Mouse (Mus musculus): ENCODE data around the gene Duoxa1.

The Duoxa1 gene

GRCm38 (mm10) chr2:122297271-122298095 lies 16.0 kb downstream of the Duoxa1 start:
- DNase-seq = no peak

- DNase-seq = peak; percentile 22 to 24
These were observed 18.6 kb downstream of the Duoxa1 start for GRCm38 (mm10) chr2:122294916-122295315.

- DNase-seq = no peak
These were observed 27.4 kb downstream of the Duoxa1 start for GRCm38 (mm10) chr2:122286137-122286536.

GRCm38 (mm10) chr2:122284091-122284490 lies 29.4 kb downstream of the Duoxa1 start:
- no peak for DNase-seq

- DNase-seq = no peak
These were observed 34.8 kb downstream of the Duoxa1 start for GRCm38 (mm10) chr2:122278769-122279168.

- no peak for DNase-seq
These were observed 46.9 kb downstream of the Duoxa1 start for GRCm38 (mm10) chr2:122266407-122267193.

- DNase-seq = no peak
These were observed 48.8 kb downstream of the Duoxa1 start for GRCm38 (mm10) chr2:122264690-122265089.

- DNase-seq = no peak
These were observed 52.8 kb downstream of the Duoxa1 start for GRCm38 (mm10) chr2:122260729-122261128.

- DNase-seq = no peak
These were observed 57.5 kb downstream of the Duoxa1 start for GRCm38 (mm10) chr2:122255997-122256396.

Measured in thymus, postnatal 36 days (tissue).